Mouse (Mus musculus) cerebellum, adult 11-12 months (tissue): ENCODE data around the gene Ino80e.

Experiments
- DNase-seq: peaks from one replicate; pipeline ENCODE4 v3.0.0; 2022

The Ino80e gene

DNA sequence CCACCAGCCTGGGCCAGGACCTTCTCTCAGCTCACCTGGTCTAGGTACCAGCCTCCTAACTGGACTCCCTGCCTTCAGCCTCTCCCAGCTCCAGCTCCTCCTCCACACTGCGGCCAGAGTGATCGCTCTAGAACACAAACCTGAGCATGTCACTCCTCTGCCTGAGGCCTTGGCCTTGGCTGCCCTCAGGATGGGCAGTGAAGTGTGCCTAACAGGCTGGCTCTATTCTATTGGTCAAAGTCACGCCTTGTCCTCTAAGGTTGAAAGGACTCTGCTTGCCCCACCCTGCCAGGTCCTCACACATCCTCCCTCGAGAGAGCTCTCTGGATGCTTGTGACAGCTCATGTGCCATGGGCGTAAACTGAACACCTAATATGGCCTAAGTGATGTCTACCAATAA is 8.7 kb downstream of the Ino80e start:
- DNase-seq = no peak

- no peak for DNase-seq
Observed at GRCm38 (mm10) chr7:126851192-126851591, 11.0 kb downstream of the Ino80e start.

DNA sequence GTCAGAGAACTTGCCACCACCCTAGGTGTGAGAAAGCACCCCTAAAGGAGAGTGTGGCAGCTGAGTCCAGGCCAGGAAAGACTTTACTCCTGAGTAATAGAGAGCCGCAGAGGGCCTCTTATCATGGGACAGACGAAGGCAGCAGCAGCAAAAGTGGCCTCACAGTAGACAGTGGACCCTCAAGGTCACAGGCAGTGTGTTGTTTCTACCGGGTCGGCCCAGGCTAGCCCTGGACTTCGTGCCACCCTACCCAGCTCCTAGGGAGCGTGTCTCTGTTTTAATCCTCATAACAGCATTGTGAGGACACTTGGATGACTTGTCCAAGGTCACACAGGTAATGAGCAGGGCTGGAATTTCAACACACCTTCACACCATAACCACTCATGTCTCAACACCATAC is 12.0 kb downstream of the Ino80e start:
- no peak for DNase-seq

DNA sequence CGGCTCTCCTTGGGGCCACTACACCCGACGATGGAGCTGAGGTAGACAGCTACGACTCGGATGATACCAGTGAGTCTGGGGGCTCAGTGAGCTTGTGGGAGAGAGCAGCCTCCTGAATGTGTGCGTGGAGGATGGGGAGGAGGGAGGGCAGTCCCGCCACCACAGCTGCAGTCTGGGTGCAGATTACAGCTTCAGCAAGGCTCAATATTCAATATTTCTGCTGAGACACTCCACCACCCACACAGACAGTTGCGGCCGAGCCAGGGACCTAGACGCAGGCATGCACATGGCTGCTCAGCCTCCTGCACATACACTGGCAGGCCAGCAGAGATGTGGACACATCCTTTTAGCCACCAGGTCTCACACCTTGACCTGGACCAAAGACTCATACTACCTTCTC is 13.4 kb downstream of the Ino80e start:
- DNase-seq = peak; percentile 12

DNA sequence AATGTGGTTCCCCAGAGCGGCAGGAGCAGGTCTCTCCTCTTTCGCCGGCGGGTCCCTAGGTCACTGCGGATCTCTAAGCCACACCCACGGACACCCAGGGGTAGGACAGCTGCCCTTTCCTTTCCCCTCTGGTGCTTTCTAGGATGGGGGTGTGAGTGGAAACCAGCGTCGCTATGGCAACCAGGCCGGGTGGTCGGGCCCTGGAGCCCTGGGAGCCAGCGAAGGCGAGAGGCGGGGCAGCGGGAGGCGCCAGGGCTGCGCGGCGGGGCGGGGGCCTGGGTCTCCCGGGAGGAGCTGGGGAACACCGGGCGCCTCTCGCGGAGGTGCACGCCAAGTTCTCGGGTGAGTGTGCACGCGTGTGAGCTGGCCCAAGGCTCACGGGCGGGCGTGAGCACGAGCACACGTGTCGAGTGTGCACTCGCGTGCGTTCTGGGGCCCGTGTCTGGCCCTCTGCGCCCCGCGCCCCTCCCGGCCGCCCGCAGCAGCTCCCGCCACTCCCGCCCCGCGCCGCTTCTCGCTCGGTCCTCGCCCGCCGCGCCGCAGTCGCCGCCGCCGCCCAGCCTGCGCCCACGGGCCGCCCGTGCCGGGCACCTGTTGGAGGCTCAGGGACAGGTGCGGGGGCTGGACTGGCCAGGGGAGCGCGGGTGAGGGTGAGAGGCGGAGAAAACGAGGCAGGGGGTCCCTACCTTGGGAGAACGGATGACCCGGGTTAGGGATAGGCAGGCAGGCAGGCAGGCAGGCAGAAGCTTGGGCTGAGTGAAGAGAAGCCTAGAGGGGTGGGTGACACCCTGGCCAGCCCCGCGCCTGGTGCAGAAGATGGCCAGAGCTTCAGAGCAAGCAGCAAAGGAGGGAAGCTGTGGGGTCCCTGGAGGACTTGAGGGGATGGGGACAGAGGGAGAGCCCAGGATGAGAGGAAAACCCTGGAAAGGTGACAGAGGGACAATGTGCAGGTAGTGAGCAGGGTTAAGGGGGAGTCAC is 14.5 kb downstream of the Ino80e start:
- peak; percentile 23 for DNase-seq

DNA sequence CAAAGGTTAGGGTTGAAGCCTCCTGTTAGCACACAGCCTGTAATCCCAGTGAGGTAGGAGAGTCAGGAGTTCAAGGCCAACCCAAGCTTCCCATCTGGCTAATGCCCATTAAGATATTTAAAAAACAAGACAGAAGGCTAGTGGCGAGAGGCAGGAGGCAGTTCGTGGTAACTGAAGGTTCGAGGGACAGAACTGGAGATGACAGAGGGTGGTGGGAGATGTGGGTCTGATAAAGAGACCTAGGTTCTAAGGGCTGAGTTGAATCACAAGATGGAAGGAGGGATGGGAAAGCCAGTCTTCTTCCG is 15.1 kb downstream of the Ino80e start, which contains the start of gene Doc2a:
TSS of gene Doc2a (plus strand) at position 301 of the 305 bp plus-strand sequence.
- DNase-seq = no peak

GRCm38 (mm10) chr7:126845516-126845915 is 16.7 kb downstream of the Ino80e start:
- DNase-seq = no peak

- peak; percentile 0 for DNase-seq
Observed at GRCm38 (mm10) chr7:126843276-126843675, 18.9 kb downstream of the Ino80e start.

- no peak for DNase-seq
Observed at GRCm38 (mm10) chr7:126833294-126833693, 28.9 kb downstream of the Ino80e start.

GRCm38 (mm10) chr7:126832036-126832598 is 30.1 kb downstream of the Ino80e start:
- DNase-seq = peak; percentile 84

- peak; percentile 30 for DNase-seq
Observed at GRCm38 (mm10) chr7:126831539-126831938, 30.6 kb downstream of the Ino80e start, which contains the start of gene 4930451I11Rik. TSS of gene 4930451I11Rik (minus strand) at chr7:126831639.

DNA sequence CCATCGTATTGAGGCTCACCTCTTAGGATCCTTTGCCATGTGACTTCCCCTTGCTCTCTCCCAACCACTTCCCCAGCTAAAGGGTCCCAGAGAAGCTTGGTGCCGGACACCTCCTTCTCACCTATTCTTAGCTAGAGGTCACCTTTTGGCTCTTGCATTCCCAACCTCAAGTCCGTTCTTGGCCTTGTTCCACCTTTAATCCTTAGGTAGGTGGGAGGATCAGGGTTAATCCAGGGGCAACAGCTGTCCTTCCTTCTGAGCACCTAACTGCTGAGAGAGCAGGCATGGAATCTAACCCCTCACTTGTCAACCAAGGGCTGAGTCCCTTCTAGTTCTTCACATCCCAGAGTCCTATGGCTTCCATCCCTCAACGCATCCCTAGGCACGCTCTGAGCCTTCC is 36.2 kb downstream of the Ino80e start:
- DNase-seq = peak; percentile 22

DNA sequence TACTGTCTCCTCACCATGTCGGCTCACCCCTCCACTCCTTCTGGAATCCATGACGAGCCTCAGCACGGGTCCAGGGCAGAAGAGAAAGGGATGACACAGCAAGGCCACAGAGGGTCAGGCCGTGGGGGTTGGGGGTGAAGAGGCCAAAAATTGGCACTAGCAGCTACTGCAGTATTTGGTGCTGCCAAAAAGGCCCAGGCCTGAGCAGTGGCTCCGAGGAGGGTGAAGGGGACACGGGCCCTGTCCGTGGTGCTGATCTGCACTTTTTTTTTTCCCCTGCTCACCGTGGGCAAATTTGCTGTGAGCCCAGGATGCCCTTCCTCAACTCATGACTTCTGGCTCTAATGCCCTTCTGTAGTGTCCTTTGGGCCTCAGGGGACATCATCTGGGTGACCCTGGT is 36.8 kb downstream of the Ino80e start:
- DNase-seq = peak; percentile 48

DNA sequence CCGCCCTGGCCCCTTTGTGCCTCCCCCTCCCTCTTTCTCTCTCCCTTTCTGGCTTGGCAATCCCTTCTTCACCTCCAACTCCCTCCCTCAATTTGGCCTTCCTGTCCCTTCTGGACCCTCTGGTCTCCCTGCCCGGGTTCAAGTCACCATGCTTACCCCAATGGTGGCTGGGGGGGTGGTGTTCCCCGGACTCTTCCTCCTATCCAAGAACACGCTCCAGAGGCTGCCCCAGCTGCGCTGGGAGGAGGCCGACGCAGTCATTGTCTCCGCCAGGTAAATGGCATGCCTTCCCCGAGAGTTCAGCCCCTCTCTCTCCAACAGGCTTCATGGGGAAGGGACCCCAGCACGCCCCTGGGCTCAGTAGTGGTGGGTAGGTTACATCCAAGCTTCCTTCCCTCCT is 38.2 kb downstream of the Ino80e start:
- DNase-seq = peak; percentile 60

GRCm38 (mm10) chr7:126823202-126823711 is 38.9 kb downstream of the Ino80e start:
- DNase-seq = peak; percentile 79

DNA sequence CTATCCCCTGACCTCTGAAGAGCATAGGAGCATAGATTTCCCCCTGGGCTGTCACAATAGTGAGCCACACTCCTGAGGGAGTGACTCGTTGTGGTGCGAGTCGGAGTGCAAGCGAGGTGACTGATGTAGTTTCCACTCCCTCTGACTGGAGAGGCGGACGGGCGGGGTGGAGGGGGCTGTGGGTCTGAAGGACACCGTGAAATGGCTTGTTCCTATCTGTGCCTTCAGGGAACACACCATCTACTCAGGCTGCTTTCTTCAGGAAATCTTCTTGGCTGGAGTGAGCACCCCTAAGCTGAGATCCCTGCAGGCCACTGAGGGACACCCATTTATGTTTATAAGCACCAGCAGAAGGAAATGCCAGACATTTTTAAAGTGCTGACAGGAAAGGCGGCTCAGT is 39.4 kb downstream of the Ino80e start:
- peak; percentile 66 for DNase-seq

DNA sequence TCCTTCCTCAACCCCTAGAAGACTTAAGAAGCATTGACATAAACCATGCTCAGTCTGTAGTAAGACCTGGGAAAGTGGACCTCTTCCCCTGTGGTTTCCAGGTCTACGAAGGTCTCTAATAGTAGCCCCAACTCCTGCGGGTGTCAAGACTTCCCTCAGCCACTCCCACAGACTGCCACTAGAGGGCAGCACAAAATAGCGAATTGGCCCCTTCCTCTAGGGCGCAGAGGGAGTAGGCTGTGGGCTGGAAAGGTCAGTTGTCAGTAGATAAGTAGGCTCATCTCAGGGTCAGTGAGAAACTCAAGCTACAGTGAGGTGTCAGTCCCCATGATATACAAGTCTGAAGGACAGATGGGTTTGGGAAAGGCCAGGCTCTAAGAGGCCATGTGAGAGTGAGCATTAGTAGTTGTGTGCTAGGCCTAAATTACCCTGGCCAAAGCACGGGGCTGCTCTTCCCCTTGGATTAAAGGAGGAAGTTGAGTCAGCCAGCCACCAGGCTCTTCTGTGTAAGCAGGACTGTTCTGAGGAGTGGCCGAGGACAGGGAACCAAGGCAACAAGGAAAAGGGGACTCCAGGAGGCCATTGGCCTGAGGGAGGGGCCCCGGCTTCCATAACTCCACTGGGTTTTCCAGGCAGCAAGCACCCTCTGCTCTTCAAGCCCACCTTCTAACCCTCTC is 40.2 kb downstream of the Ino80e start:
- DNase-seq = peak; percentile 86

GRCm38 (mm10) chr7:126818818-126819217 is 43.4 kb downstream of the Ino80e start:
- peak; percentile 6 for DNase-seq

DNA sequence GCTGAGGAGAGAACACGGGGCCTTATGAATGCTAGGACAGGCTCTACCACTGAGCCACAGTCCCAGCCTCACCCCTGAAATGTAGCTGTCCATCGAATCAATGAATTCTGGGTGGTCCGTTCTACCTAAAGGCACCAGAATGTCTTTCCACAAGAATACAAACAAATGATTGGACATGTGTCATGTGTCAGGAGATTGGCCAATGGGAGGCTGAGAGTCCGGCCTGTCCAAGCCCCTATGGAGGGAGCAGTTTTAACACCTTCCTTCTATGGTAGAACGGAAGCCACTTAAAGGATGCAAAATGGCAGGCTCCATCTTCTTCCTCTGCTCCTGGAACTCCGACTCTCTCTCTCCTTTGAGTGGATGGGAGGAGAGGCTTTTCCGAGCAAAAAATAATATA is 44.6 kb downstream of the Ino80e start:
- DNase-seq = peak; percentile 4

GRCm38 (mm10) chr7:126816494-126816893 is 45.7 kb downstream of the Ino80e start:
- peak; percentile 1 for DNase-seq

DNA sequence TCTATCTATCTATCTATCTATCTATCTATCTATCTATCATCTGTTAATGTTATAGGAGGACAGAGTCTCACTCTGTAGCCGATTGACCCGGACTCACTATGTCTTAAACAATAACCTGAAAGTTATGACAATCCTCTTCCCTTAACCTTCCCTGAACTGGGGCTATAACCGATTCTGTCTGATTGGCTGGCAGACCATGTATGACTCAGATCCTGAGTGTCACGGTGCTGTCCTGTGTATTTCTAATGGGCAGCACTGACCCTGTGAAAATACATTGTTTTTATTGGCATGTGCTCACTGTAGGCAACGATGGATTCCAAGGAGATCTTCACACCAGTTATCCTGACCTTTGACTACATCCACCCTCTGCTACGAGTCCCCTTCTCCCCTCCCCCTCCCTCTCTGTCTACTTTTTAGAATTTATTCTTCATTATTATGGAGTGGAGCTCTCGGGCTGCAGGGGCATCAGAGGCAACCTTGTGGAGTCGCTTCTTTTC is 46.4 kb downstream of the Ino80e start:
- peak; percentile 1 for DNase-seq

- DNase-seq = no peak
Observed at GRCm38 (mm10) chr7:126809723-126810369, 52.3 kb downstream of the Ino80e start.
